Mouse (Mus musculus) layer of hippocampus, postnatal 25 days (tissue): ENCODE measurements at regions not wholly inside any gene's neighbourhood (a gene's known extent, or its start where the extent isn't known, plus 50 kb on each side); places are given as distances from the start of the nearest gene placed in this dataset.
A peak's percentile ranks its signal among the peaks of the same experiment; 100 is the strongest.
"Not testable (repeated sequence)": the region's sequence is repeated elsewhere in the genome, so short reads cannot be mapped to it uniquely, and the experiment has no call there.

ENCODE experiments used
- DNase-seq, 2 experiments: peaks; one replicate each; pipeline ENCODE4 v3.0.0; 2022; ENCODE audit warnings: mixed read lengths in 2 of 2, low spot score in 1 of 2; ENCODE audit errors: extremely low spot score in 1 of 2

DNA sequence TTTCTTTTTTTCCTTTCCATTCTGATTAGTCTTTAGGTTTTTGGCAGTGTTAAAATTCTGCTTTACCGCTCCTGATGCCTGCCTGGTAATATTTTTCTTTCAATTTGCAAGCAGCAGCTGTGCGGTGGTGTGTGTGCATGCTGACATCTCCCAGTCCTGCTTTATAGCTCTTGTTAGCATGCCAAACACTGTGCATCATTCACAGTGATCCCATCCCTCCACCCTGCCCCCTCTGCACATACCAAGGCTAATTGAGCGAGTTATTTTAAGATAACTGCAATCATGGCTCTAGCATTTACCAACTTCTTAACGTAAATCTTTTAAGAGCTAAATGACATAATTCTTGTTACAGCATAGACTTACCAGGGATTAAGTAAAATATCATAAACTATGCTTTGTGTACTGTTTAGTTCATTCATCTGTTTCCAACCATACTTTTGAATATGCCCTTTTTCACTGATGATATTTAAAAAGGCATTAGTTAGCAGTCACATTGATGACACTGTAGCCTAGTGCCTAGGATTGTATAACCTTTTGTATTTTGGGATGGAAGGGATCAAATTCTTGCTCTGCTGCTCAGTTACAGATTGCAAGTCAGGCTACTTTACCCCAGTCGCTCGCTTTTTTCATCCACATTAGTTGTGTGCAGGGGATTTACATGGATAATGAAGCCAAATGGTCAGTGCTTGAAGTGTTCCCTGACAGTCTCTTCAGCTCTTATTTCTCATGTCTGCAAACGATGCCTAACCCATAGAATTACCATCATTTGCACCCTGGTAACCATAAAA, 487.0 kb downstream of the Lmo7 start:
- peak; percentile 14 to 24 for DNase-seq

DNA sequence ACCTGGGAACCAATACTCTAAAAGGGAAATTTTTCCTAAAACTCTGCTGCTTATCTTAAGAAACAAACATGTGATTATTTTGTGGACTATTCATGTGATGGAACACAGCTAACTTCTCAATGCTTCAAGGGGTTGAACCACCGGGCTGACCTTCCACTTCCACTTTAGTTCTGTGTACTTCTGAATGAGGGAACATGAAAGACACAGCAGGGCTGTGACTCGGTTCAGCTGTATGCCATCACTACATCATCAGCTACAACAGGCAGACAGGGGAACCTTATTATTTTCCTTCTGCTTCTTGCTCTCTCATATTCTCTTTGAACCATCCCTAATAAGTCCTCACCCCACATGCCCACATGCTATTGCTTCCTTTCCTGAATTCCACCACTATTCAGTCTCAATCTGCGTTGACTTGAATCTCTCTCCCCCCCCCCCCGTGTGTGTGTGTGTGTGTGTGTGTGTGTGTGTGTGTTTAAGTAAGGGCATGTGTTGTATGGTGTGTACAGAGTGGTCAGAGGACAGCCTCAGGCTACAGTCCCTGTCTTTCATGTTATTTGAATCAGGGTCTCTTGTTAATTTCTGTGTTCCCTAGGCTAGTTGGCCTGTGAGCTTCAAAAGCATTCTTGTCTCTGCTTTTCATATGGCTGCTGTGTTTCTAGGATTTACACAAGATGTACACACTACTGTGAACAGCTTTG, 485.7 kb downstream of the Lmo7 start:
- no peak for DNase-seq

- no peak for DNase-seq
Observed at GRCm38 (mm10) chr14:102212079-102212478, 482.3 kb downstream of the Lmo7 start.

DNA sequence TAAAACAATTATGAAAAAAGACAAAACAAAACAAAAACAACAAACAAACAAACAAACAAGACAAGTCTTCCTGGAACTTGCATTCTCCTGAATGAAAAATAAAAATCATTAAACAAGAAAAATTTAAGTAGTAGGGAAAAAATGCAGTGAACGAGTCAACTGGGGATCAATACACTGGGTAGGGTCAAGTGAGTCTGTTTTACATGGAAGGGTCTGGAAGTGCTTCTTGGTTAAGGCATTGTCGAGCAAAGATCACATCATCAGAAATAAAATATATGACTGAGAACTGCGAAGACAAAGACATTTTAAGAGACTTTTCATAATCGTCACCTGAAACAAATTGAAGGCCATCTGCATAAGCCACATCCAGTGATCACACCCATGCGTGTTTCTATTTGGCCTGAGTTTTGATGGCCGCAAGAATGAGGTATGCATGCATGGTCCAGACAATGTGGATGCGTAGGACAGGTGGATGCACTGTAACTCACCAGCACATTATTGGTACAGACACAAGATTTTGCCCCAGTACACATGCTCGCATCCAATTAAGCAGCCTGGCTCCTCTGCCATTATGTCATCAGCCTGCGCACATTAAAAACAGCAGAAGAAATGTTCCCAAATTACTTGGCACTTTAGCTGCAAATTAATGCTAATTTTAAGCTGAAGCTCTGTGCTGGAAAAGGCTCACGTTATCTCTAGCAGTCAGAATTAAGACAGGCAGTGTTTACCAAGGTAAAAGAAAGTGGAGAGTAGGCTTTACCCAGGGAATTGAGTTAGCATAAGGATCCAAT, 475.3 kb downstream of the Lmo7 start:
- DNase-seq, result no peak

GRCm38 (mm10) chr14:102199430-102199829, 469.7 kb downstream of the Lmo7 start:
- DNase-seq, result peak; percentile 26 to 29

GRCm38 (mm10) chr14:102190786-102191185, 461.0 kb downstream of the Lmo7 start:
- no peak for DNase-seq

- DNase-seq, result no peak
Observed at GRCm38 (mm10) chr14:102181269-102181668, 451.5 kb downstream of the Lmo7 start.

GRCm38 (mm10) chr14:102171775-102172174, 442.0 kb downstream of the Lmo7 start:
- no peak for DNase-seq

GRCm38 (mm10) chr14:102161291-102162284, 431.8 kb downstream of the Lmo7 start:
- DNase-seq, result no peak

DNA sequence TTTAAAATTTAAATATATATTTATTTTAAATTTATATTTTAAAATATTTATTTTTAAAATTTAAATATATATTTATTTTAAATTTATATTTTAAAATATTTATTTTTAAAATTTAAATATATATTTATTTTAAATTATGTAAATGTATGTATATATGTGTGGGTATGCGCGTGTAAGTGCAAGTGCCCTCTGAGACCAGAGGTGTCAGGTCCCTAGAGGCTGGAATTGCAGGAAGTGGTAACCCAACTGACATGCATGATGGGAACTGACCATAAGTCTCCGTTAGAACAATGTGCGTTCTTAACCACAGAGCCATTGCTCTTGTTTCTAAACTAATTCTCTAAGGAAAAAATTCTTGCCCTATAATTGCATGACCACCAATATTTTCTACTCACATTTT, 420.7 kb downstream of the Lmo7 start:
- DNase-seq, result not testable (repeated sequence)

GRCm38 (mm10) chr14:102142720-102143119, 413.0 kb downstream of the Lmo7 start:
- DNase-seq, result no peak

DNA sequence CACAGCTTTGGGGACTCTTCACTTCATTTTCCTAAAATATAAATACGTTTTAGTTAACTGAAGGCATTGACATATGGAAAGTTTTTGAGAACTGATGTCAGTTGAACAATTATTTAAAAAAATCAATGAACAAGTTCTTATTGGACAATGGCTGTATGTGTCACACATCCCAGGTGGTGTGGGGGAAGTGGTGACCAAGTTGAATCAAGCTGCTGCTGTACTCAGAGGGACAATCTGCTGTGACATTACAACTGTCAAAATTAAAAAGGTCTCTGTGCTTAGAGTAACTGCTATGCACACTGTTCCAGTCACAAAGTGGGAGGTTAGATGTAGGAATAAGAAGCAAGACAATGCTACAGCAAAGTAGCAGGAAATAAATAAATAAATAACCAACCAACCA, 409.2 kb downstream of the Lmo7 start:
- DNase-seq, result no peak

GRCm38 (mm10) chr14:102118166-102118565, 388.4 kb downstream of the Lmo7 start:
- DNase-seq, result no peak

- no peak for DNase-seq
Observed at GRCm38 (mm10) chr14:102106165-102106564, 376.4 kb downstream of the Lmo7 start.

DNA sequence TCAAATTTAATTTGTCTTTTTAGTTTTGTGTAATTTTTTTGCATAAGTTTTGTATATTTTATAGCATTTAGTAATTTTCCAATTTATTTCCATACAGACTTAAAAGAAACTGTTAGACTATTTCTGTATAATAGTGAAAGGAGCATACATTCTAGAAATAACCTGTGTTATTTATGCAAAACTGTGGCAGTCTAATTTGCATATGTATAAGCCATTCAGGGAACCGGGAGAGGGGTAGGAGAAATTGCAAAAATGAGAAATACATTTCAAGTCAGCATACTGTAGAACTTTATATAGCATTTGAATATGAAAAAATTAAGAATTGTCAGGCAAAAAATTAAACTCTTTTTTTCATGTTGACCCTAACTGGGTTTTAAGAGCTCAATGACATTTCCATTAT, 364.3 kb downstream of the Lmo7 start:
- DNase-seq, result no peak

DNA sequence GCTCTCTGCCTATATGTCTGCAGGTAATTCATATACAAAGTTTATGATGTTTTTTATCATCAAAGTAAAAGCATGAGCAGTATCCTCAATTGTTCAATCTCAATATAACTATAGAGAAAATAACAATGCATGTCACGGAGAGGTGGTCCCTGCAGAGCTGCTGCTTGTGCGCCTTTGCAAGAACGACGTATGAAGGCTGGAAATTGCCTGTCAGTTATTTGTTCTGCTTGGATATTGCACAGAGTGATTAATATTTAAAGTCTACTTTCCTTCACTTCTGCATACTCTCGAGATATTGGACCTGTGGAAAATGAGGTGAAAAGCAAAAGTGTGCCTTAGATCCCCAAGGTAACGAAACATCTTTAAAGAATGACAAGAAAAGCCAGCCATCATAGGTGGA, 362.8 kb downstream of the Lmo7 start:
- DNase-seq, result no peak

DNA sequence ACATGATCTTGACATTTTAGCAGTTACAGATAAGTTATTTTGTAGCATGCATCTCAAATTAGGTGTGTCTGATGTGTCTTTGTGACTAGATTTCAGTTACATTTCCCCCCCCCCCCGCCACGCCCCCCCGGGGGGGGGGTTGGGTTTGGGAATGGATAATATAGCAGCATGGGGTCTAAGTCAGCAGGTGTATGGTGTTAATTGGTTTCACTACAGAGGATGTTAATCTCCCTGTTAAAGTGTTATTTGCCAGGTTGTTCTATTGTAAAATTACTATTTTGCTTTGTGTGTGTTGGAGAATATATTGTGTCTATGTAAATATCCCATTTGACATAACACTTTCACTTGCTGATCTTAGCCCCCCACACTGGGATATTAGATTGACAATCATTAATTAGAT, 319.2 kb downstream of the Lmo7 start:
- DNase-seq, result no peak

GRCm38 (mm10) chr14:102048485-102048884, 318.7 kb downstream of the Lmo7 start:
- DNase-seq, result no peak

DNA sequence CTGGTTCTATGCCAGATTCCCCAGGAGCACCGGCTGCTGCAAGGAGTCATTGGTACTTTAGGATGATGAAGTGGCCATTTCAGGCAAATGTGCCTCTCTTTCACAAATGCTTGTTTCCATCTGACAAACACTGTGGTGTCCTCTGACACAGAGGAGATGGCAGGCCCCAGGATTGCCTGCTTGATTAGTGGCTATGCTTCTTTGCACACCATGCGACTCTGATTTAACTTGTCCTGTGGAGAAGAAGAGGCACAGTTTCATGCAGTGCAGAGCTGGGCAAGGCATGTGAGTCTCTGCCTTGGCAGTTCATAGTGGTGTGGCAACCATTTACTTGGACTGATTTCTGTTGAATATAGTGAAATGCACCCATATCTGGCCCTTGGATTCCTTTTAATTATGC, 308.4 kb downstream of the Lmo7 start:
- no peak for DNase-seq

DNA sequence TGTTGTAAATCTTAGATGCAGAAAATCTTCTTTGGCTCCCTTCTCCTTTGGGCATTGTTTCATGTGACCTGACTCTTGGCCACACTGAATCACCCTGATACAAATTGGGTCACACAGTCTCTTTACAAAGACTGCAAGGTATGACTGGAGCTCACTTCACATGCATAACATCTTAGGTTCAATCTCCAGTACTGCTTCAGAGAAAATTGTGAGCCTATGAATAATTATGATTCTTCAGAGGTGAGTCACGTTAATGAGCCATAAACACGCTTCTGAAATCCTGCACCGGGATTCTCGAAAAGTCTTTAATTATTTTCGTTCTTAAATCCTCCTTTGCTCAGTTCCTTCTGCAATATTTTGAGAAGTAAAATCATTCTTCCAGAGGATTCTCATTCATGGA, 307.7 kb downstream of the Lmo7 start:
- no peak for DNase-seq
